Mouse (Mus musculus) layer of hippocampus, adult 9-11 months (tissue): ENCODE results near the gene Trnau1ap.
"Not testable (repeated sequence)": the region's sequence is repeated elsewhere in the genome, so short reads cannot be mapped to it uniquely, and the experiment has no call there.

ENCODE experiments used
- DNase-seq: peaks from one replicate; pipeline ENCODE4 v3.0.0; 2022

Trnau1ap gene

DNA sequence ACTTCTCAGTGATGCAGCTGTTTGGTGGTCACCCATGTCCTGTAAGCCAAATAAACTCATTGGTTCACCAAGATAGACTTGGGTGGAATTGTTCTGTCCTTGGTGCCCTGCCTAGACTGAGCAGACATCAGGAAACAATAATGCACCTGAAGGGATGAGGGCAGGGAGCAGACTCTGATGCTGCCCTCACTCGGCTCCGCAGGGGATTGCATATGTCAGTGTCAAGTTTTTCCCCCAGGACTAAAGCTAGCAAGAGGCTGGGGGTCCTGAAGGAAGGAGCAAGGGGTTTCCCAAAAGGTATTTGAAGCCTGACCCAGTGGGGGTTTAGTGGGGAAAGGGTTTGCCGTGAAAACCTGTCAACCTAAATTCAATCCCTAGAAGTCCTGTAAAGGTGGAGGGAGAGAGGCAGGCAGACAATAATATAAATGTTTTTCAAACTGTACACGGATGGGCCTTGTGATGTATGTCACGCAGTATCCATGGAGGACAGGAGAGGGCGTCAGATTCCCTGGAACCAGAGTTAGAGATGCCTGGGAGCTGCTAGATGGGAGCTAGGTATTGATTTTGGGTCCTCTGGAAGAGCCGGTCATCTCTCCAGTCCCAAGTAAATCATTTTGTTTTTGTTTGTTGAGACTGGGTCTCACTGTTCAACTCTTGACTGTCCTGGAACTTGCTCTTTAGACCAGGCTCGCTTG lies 33.5 kb downstream of the Trnau1ap start:
- no peak for DNase-seq

DNA sequence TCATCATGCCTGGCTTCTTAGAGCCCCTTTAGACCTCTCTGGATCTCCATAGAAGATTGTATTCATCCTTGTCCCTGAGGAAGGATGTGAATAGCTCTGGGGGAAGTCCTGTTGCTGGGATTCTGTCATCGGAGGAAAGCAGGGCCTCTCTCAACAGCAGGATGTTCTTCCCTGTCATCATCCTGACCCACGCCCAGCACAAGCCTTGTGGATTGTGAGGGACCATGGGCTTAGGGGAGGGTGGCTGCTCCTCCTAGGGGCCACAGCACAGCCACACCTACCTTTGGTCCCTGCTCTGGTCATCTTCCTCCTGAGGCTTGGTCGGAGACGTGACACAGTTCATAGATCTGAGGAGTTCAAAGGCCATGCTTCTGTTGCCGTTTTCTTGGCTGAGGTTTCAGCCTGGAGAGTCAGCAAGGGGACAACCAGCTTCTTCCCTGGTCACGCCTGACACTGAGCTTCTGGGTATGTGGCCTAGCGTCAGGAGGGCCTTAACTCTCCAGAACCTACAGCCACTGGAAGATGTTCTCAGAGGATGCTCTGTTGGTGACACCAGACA lies 35.6 kb downstream of the Trnau1ap start:
- no peak for DNase-seq

DNA sequence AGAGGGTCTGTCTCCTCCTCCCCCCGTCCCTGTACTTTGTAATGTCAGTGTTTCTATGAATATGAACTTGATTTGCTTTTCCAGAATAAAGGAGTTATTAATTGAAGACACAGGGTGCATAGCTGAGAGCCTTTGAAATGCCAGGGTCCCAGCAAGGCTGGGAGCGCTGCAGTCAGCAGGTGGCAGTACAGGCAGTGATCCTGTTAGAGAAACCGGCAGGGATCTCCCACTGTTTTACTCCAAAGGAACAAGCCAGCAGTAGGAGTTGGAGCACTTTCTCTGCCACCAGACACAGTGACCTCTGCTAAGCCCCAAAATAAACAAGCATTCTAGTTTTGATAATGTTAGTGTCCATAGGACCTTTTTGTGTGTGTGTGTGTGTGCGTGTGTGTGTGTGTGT lies 36.4 kb downstream of the Trnau1ap start:
- DNase-seq: peak; percentile 34

DNA sequence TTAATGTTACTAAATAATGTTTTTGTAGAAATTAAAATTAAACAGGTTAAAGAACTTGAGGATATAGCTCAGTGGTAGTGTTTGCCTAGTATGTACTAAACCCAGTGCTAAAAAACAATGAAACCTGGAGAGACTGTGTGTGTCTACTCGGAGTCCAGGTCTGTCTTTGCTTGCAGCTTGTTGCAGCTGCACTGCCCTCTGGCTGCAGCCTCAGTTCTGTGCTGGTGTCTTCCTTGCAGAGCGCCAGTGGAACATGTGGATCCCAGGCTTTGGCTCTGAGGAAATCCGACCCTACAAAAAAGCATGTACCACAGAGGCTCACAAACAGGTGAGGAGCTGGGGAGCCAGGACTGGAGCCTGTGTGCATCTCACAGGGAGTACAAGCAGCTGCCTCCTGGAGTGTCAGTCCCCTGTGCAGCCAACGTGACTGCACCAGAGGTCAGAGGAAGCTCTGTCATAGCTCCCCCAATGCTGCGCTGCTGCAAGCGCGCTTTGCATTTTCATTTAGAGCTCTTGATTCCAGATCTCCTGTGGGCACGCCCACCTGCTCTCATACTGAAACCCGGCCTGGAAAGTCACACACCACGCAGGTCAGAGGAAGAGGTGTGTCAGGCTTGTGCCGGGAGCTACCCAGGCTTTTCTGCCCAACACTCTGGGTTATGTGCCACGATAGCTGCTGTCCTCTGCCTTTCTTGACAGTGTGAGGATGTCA lies 37.6 kb downstream of the Trnau1ap start:
- DNase-seq: no peak

DNA sequence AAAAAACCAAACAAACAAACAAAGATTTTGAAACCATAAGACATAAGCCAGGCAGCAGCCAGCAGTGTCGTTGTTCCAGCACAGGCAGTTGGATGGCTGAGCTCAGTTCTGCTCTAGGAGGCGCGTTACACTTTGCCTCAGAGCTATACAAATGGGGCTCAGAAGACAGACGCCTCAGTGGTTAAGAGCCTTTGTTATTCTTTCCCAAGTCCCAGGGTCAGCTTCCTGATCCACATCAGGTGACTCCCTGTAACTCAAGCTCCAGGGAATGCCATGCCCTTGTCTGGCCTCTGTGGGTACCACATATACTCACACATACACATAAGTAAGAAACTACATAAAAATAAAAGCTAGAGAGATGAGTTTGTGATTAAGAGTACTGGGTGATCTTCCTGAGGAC lies 38.3 kb downstream of the Trnau1ap start:
- no peak for DNase-seq

DNA sequence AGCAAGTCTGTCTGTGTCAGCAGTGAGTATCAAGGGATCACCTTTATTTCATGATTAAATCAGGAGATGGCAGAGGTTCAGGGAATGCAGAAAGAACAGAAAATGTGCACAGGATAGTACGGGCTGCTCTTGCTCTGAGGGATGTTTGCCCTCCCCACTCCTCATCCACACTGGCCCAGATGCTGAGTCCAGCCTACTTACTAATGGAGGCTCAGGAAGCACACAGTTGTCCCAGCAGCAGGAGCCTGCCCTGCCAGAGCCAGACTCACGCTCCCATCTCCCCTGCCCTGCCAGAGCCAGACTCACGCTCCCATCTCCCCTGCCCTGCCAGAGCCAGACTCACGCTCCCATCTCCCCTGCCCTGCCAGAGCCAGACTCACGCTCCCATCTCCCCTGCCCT lies 40.5 kb downstream of the Trnau1ap start:
- DNase-seq: not testable (repeated sequence)

DNA sequence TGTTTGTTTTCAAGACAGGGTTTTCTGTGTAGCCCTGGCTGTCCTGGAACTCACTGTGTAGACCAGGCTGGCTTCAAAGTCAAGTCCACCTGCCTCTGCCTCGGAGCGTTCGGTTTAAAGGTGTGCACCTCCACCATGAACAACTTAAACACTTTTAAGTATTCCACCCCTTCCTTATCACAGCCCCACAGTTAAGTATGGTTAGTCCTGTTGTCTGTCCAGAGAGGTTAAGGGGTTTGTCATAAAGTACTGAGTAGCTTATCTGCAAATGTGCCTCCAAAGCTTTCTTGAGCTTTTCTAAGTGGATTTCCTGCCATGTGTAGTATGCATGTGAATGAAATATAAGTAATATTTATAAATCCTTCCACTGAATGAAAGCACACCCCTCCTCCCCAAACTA lies 53.4 kb downstream of the Trnau1ap start:
- no peak for DNase-seq

DNA sequence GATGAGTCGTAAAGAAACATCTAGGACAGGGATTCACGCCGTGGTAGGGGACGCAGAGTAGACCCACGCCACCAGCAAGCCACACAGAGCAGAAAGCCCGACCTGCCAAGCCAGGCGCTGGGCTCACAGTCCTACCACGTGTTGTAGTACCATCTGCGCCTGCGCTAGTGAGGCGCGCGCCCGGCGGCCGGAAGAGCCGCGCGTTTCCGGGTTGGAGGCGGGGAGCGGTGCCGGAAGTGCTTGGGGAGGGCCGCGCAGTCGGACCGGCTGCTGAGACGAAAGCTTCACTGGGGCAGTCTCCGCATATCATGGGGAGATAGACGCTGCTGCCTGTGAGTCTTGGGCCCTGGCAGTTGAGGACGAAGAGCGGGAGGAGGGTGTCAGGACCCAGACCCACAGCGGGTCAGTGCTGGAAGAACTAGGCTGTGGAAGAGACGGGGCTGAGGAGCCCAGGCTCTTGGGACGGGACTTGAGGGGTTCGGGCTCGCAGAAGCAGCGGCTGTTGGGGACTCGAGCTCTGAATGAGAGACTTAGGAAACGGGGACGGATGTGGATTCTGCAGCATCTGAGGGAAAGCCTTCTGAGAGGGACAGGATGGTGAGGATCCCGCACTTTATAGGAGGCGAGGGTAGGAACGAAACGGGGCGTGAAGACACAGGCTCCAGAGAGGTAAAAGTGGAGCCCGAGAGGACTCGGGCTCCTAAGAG lies 55.0 kb downstream of the Trnau1ap start, which contains the start of gene Taf12:
Gene Taf12 (plus strand): TSS at position 220 of the 707 bp plus-strand sequence.
- DNase-seq: peak; percentile 94

DNA sequence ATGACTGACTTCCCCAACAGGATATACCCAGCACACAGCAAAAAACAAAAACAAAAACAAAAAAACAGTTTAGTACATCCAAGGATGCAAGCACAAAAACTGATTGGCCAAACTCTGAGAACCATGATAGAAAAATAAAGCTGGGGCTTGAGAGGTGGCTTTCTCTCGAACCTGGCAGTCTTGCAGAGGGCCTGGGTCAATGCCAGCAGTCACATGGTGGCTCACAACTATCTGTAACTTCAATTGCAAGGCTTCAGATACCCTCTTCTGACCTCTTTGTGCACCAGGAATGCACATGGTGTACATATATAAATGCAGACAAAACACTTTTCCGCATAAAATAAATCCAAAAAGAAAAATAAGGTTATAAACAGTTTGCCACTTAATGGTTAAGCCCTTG lies 56.2 kb downstream of the Trnau1ap start:
- no peak for DNase-seq

DNA sequence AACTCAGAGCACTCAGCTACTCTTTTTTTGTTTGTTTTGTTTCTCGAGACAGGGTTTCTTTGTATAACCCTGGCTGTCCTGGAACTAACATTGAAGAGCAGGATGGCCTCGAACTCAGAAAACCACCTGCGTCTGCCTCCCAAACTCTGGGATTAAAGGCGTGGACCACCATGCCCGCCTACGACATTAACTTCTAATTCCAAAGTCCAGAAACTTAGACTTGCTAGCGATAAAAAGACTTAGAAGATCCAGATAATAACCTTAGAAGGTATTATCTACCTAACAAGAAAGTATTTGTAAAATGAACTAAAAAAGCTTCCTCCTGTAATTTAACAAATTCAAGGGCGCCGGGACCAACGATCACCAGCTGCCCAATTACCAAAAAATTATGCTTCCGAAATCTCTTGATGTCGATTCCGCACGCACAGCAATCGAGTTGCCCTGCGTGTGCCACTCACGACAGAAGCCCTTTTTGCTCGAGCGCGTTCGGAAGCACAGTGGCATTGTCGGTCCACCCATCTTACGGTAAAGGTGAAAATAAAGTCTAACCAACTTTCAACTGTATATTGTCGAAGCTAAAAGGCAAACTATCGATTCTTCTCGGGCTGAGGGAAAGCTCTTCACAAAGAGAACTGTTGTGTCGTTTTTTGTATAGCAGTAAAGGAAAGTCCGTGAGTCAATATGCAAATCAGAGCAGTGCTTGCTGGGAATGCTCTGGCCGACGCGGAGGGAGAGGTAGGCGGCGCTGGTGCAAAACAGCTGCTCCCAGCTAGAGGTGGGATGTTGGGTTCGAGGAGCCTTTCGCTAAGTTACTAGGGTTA lies 59.4 kb downstream of the Trnau1ap start:
- DNase-seq: peak; percentile 89

DNA sequence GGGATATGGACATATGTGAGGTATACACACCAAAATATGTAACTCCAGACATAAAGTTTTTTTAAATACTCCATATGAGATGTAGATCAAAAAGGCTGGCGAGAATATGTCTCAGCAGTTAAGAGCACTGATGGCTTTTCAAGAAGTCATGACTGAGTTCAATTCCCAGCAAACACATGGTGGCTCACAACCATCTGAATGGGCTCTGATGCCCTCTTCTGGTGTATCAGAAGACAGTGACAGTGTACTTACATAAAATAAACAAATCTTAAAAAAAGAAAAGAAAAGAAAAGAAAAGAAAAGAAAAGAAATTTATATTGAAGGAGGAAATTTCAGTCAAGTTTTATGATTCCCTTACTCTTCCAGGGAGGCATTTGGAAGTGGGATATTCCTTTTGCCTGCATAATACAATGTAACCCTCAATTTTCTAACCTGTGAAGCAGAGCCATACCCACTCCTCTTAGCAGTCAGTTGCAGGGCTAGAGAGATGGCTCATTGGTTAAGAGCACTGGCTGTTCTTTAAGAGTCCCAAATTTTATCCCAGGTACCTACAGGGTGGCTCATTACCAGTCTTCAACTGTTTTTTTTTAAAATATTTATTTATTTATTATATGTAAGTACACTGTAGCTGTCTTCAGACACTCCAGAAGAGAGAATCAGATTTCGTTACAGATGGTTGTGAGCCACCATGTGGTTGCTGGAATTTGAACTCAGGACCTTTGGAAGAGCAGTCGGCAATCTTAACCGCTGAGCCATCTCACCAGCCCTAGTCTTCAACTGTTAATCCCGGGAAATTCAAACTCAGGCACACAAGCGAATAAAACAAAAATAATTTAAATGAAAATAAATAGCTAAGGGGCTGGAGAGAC lies 60.2 kb downstream of the Trnau1ap start:
- DNase-seq: no peak

DNA sequence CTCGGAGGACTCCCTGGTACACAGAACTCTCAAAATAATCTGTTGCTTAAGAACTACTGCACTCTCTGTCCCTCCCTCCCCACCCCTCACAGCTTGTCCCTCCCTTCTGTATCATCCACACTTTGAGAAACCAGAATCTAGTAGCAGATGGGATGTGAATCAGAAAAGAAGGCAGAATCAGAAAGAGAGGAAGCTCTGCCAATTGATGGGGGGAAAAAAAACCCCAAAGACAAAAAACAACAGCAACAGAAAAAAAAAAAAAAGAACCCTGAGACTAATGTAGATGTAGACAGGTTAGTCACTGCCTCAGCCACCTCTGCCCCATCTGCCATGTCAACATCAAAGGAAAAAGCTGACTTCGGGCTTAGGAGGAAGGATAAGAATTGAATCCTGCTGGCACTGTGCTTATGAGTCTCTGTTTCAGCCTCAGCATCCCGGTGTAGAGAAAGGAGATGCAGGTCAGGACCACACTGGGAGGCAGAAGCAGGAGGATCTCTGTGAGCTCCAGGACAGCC lies 62.4 kb downstream of the Trnau1ap start:
- DNase-seq: peak; percentile 53

DNA sequence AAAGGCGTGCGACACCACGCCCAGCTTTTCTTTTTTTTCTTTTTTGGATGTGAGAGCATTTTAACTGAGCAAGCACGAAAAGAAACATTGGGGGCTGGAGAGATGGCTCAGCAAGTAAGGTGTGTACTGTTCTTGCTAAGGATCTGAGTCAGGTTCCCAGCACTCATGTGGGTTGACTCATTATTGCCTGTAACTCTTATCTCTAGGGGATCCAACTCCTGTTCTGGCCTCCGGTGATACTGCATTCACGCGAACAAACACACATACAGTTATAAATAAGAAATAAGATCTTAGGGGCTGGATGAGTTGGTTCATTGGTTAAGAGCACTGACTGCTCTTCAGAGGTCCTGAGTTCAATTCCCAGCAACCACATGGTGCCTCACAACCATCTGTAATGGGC lies 66.0 kb downstream of the Trnau1ap start:
- no peak for DNase-seq

DNA sequence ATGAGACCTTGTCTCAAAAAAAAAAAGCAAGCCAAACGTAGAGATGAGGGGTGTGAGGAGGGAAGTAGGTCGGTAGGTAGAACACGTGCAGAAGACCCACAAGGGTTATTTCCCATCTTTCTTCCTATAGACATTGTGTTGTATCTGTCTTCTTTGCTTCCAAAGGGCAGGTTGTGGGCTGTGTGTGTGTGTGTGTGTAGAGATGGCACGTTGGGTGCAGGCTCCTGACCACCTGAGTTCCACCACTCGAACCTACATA lies 67.1 kb downstream of the Trnau1ap start:
- no peak for DNase-seq
